Mouse (Mus musculus) midbrain, embryonic 10.5 days (tissue): ENCODE results near the gene Pigg. TPM values are rescaled to one million over a fixed set of nuclear protein-coding genes. Genes with fewer than 3 reads are reported as not detected.

Source experiments
- DNase-seq: peaks from one replicate; pipeline ENCODE4 v3.0.0-alpha.2; 2017; ENCODE audit warnings: low spot score
- H3K27ac ChIP-seq: fragments of 300-500 bp; sonication (generic); replicated peaks from 2 replicates; pipeline ENCODE4 v1.5.1; 2016; ENCODE audit warnings: mild to moderate bottlenecking
- H3K27me3 ChIP-seq: fragments of 300-500 bp; sonication (generic); 2 replicates; pipeline ENCODE4 v1.6.1; 2016; ENCODE audit warnings: low read depth, mild to moderate bottlenecking; ENCODE audit not compliant: poor library complexity, severe bottlenecking
- H3K36me3 ChIP-seq: fragments of 300-500 bp; sonication (generic); 2 replicates; pipeline ENCODE4 v1.6.1; 2016; ENCODE audit warnings: mild to moderate bottlenecking, moderate library complexity
- H3K4me1 ChIP-seq: fragments of 300-500 bp; sonication (generic); 2 replicates; pipeline ENCODE4 v1.6.1; 2016
- H3K4me3 ChIP-seq: fragments of 300-500 bp; sonication (generic); 2 replicates; pipeline ENCODE4 v1.5.1; 2016; ENCODE audit warnings: mild to moderate bottlenecking, moderate library complexity
- H3K9me3 ChIP-seq: fragments of 300-500 bp; sonication (generic); replicated peaks from 2 replicates; pipeline ENCODE4 v1.6.1; 2016; ENCODE audit warnings: mild to moderate bottlenecking
- WGBS: fragments of 180-500 bp; shearing (Covaris S2); methylation state at CpG from one replicate; pipeline ENCODE4 v1.1.7; 2016; 5-methylcytosine and 5-hydroxymethylcytosine counted together
- polyA plus RNA-seq: library from polyadenylated mRNA; unstranded; fragments of >200 nt; fragmentation: Nextera tagmentation; extraction: Ambion mirVana; gene quantifications from 2 replicates; pipeline ENCODE4 v1.2.1, GENCODE M21; 2016

The Pigg gene
- polyA plus RNA-seq, 1 experiment from 2014 or later: 6.1 TPM

GRCm38 (mm10) chr5:108388201-108388600 lies 75.8 kb downstream of the Pigg start, which contains the start of gene Pde6b:
Gene Pde6b (plus strand): TSS chr5:108388391.
- no peaks in the 10 kb centered on the region for H3K9me3 ChIP-seq
- H3K4me1 ChIP-seq: no peaks in the 10 kb centered on the region
- H3K27me3 ChIP-seq: no peaks in the 10 kb centered on the region
- no peak within 1 kb of the TSS for H3K27ac ChIP-seq
- WGBS: 81% methylated on average over 7 of the region's 7 CpGs
- DNase-seq: no peak
- no peak within 1 kb of the TSS for H3K4me3 ChIP-seq
- H3K36me3 ChIP-seq: no peaks in the 10 kb centered on the region

GRCm38 (mm10) chr5:108389744-108390143 lies 77.3 kb downstream of the Pigg start:
- Histone ChIP-seq H3K36me3 (no peaks in the 10 kb centered on the region), H3K9me3 (no peaks in the 10 kb centered on the region), H3K27ac (no peak overlapping the region), H3K4me3 (no peak overlapping the region), H3K4me1 (no peaks in the 10 kb centered on the region), H3K27me3 (no peaks in the 10 kb centered on the region)
- 80% methylated on average over 3 of the region's 3 CpGs for whole genome bisulfite sequencing
- DNase-seq: no peak

Other genes starting within 250 kb of the Pigg start
- gene Mtf2, start 246.9 kb upstream of the Pigg start, polyA plus RNA-seq: 136 and 146 TPM in 2 replicates
- gene Tmed5, start 180.0 kb upstream of the Pigg start, polyA plus RNA-seq: 28.5 and 31.4 TPM in 2 replicates
- gene Ccdc18, start 179.7 kb upstream of the Pigg start, polyA plus RNA-seq: 10.0 and 10.1 TPM in 2 replicates
- gene Dr1, start 43.7 kb upstream of the Pigg start, polyA plus RNA-seq: 50.6 and 51.8 TPM in 2 replicates
- gene Gm42517, start 55.3 kb downstream of the Pigg start, polyA plus RNA-seq: 0.07 TPM in 1 of 2 replicates, not detected in the other
- gene Pde6b, start 75.8 kb downstream of the Pigg start, polyA plus RNA-seq: 0.16 and 0.53 TPM in 2 replicates
- 361 and 381 TPM in 2 replicates for gene Atp5k, start 121.8 kb downstream of the Pigg start, polyA plus RNA-seq
- gene Mfsd7a, start 136.3 kb downstream of the Pigg start, polyA plus RNA-seq: 0.11 and 0.16 TPM in 2 replicates
- gene Pcgf3, start 148.6 kb downstream of the Pigg start, polyA plus RNA-seq: 21.2 and 27.8 TPM in 2 replicates
- 4.3 and 6.8 TPM in 2 replicates for gene Cplx1, start 237.4 kb downstream of the Pigg start, polyA plus RNA-seq